Mouse (Mus musculus): ENCODE data around the gene Ctsz. TPM values are rescaled to one million over a fixed set of nuclear protein-coding genes. Genes with fewer than 3 reads are reported as not detected.

The Ctsz gene
- 12.9 TPM for polyA plus RNA-seq (2014; fragmentation: Illumina TruSeq; extraction: RNeasy Lipid Tissue Mini Kit (QIAGEN cat#74804); ENCODE audit: low read depth, low replicate concordance)

GRCm38 (mm10) chr2:174438737-174439449 is at the start of gene Ctsz:
Gene Ctsz (minus strand): TSS chr2:174439039.

GRCm38 (mm10) chr2:174472818-174473549 is 34.1 kb upstream of the Ctsz start, which contains the start of gene Prelid3b:
Gene Prelid3b (minus strand): TSS chr2:174473081.

GRCm38 (mm10) chr2:174463789-174464523 is 25.1 kb upstream of the Ctsz start, which contains the start of gene Atp5e:
Gene Atp5e (minus strand): TSS chr2:174464105.

GRCm38 (mm10) chr2:174450353-174450752 is 11.5 kb upstream of the Ctsz start, which contains the start of gene Tubb1:
Gene Tubb1 (plus strand): TSS chr2:174450695.

GRCm38 (mm10) chr2:174415731-174416310 is 23.0 kb downstream of the Ctsz start, which contains the start of gene Nelfcd:
Gene Nelfcd (plus strand): TSS chr2:174415804.

Other genes with a start within 250 kb of the Ctsz start
- 489 TPM for gene Gnas, start 154.7 kb downstream of the Ctsz start, polyA plus RNA-seq (2014; fragmentation: Illumina TruSeq; extraction: RNeasy Lipid Tissue Mini Kit (QIAGEN cat#74804); ENCODE audit: low read depth, low replicate concordance)
- gene Gm20721, start 92.3 kb downstream of the Ctsz start, polyA plus RNA-seq (2014; fragmentation: Illumina TruSeq; extraction: RNeasy Lipid Tissue Mini Kit (QIAGEN cat#74804); ENCODE audit: low read depth, low replicate concordance): not detected
- 3.7 TPM for gene Nelfcd, start 23.2 kb downstream of the Ctsz start, polyA plus RNA-seq (2014; fragmentation: Illumina TruSeq; extraction: RNeasy Lipid Tissue Mini Kit (QIAGEN cat#74804); ENCODE audit: low read depth, low replicate concordance)
- not detected for gene Tubb1, start 11.7 kb upstream of the Ctsz start, polyA plus RNA-seq (2014; fragmentation: Illumina TruSeq; extraction: RNeasy Lipid Tissue Mini Kit (QIAGEN cat#74804); ENCODE audit: low read depth, low replicate concordance)
- 102 TPM for gene Atp5e, start 25.1 kb upstream of the Ctsz start, polyA plus RNA-seq (2014; fragmentation: Illumina TruSeq; extraction: RNeasy Lipid Tissue Mini Kit (QIAGEN cat#74804); ENCODE audit: low read depth, low replicate concordance)
- gene Prelid3b, start 34.0 kb upstream of the Ctsz start, polyA plus RNA-seq (2014; fragmentation: Illumina TruSeq; extraction: RNeasy Lipid Tissue Mini Kit (QIAGEN cat#74804); ENCODE audit: low read depth, low replicate concordance): 49.5 TPM
- not detected for gene Zfp831, start 204.5 kb upstream of the Ctsz start, polyA plus RNA-seq (2014; fragmentation: Illumina TruSeq; extraction: RNeasy Lipid Tissue Mini Kit (QIAGEN cat#74804); ENCODE audit: low read depth, low replicate concordance)